Mouse (Mus musculus) ES-E14 (cell line): ENCODE measurements around the gene Hnrnpd.

Source experiments
- CHD2 ChIP-seq: IDR thresholded peaks from 2 replicates; pipeline ENCODE4 v1.6.1; 2014; ENCODE audit warnings: mild to moderate bottlenecking, low read depth, low read length, inconsistent platforms
- HCFC1 ChIP-seq: IDR thresholded peaks from 2 replicates; pipeline ENCODE4 v1.6.1; 2012; ENCODE audit warnings: low read length, inconsistent platforms, borderline replicate concordance; ENCODE audit not compliant: insufficient read depth
- MAFK ChIP-seq: IDR thresholded peaks from 2 replicates; pipeline ENCODE4 v1.6.1; 2014; ENCODE audit warnings: mild to moderate bottlenecking, low read depth, low read length, inconsistent platforms; ENCODE audit not compliant: insufficient read depth
- ZC3H11A ChIP-seq: IDR thresholded peaks from 2 replicates; pipeline ENCODE4 v1.6.1; 2012; ENCODE audit warnings: low read depth, mild to moderate bottlenecking, inconsistent platforms, low read length, borderline replicate concordance
- ZNF384 ChIP-seq: IDR thresholded peaks from 2 replicates; pipeline ENCODE4 v1.6.1; 2012; ENCODE audit warnings: low read depth, low read length, inconsistent platforms

DNA sequence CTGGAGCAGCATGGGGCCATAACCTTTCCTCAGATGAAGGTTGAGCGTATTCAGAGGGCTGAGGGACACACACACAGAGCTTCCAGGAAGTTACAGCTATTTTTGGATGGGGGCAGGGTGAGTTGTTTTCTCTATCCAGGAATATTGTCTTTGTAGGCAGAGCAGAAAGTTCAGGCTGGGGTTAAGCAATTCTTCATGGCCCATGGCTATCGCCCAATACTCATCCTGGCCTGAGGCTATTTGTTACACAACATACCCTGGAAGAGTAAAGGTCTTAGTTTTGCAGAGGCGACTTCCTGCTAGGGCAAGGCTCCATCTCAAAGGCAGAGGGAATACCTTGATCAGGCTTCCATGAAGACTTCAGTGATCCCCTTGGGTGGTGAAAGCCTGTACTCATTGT lies 15.4 kb upstream of the Hnrnpd start:
- TF ChIP-seq ZC3H11A (no peak), ZNF384 (no peak), MAFK (no peak), HCFC1 (no peak), CHD2 (no peak)
